Mouse (Mus musculus) cortical plate, adult 2 months (tissue): ENCODE data around the gene Mrps34.

Source experiments
- CTCF ChIP-seq: fragments of 200-500 bp; IDR thresholded peaks from 2 replicates; pipeline ENCODE4 v1.5.1; 2011; ENCODE audit warnings: mild to moderate bottlenecking, control low read depth, low read length; ENCODE audit not compliant: insufficient read depth; ENCODE audit errors: extremely low read depth
- POLR2A ChIP-seq: fragments of 200-500 bp; IDR thresholded peaks from 2 replicates; pipeline ENCODE4 v1.6.1; 2011; ENCODE audit warnings: mild to moderate bottlenecking, low read length, control low read depth; ENCODE audit not compliant: insufficient read depth; ENCODE audit errors: extremely low read depth

- TF ChIP-seq CTCF, result no peak
- TF ChIP-seq POLR2A, result no peak
These were observed 19.9 kb upstream of the Mrps34 start for GRCm38 (mm10) chr17:24874989-24875388.
